Comparison of ENCODE assay signal across 18 mouse cellular contexts in the genomic region with DNA sequence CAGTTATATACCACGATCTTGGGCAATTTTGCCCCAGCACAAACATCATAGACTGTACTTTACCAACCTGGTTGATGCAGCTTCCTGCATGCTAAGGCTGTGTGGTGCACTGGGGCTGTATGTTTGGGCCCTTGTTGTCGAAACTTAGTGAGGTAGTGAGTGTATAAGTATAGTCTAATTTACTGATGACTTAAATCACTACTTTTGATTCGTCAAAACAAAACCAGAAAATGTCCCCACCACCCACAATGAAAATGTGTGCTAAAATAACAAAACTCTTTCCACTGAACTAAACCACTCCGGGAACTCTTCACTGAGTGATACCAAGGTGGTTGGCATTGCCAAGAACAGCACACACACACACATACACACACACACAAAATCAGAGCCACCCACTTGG.
"Had no signal": no experiment of that assay in that cellular context is flagged by ENCODE, and none has a peak within 500 bp of the region (broad histone marks: within the 10 kb centered on the region; RNA-seq: fewer than 3 reads in every experiment).

No protein-coding gene starts in this region.

- H3K4me2 ChIP-seq: liver, embryonic 15.5 days; lung, embryonic 15.5 days; midbrain, embryonic 13.5 days; midbrain, embryonic 15.5 days; neural tube, embryonic 13.5 days; neural tube, embryonic 15.5 days had no signal

- DNase-seq: lung, adult 2 months; retina, postnatal 1 day; right cerebral cortex, adult 18-20 months; right cerebral cortex, postnatal 25 days; right cerebral cortex, postnatal 4 days; spleen, adult 18-20 months; thymus, adult 18-20 months; thymus, postnatal 14 days; thymus, postnatal 36 days had no signal

- H3K9ac ChIP-seq: liver, embryonic 15.5 days; liver, postnatal 0 days; lung, embryonic 15.5 days; midbrain, embryonic 13.5 days; midbrain, embryonic 15.5 days; neural tube, embryonic 13.5 days; neural tube, embryonic 15.5 days had no signal

- H3K27ac ChIP-seq: liver, embryonic 15.5 days; lung, embryonic 15.5 days; midbrain, embryonic 10.5 days; midbrain, embryonic 13.5 days; midbrain, embryonic 15.5 days; neural tube, embryonic 13.5 days; neural tube, embryonic 15.5 days had no signal

- H3K27me3 ChIP-seq: lung, embryonic 15.5 days; neural tube, embryonic 15.5 days had no signal

- H3K9me3 ChIP-seq: liver, embryonic 15.5 days; lung, embryonic 15.5 days; midbrain, embryonic 10.5 days; midbrain, embryonic 13.5 days; neural tube, embryonic 13.5 days; neural tube, embryonic 15.5 days had no signal

- H3K4me1 ChIP-seq: midbrain, embryonic 15.5 days had no signal

- H3K36me3 ChIP-seq: liver, embryonic 15.5 days; lung, embryonic 15.5 days; midbrain, embryonic 10.5 days; midbrain, embryonic 13.5 days; midbrain, embryonic 15.5 days; neural tube, embryonic 13.5 days; neural tube, embryonic 15.5 days had no signal

- H3K4me3 ChIP-seq: liver, embryonic 15.5 days; lung, embryonic 15.5 days; midbrain, embryonic 10.5 days; midbrain, embryonic 13.5 days; midbrain, embryonic 15.5 days; myocyte; neural tube, embryonic 13.5 days; neural tube, embryonic 15.5 days had no signal

- ATAC-seq: midbrain, embryonic 13.5 days; midbrain, embryonic 15.5 days had no signal
